Mouse (Mus musculus) cerebellum, adult 11 months (tissue): Measurements from ENCODE around the gene Rnf157.

Experiments used
- DNase-seq: peaks from one replicate; pipeline ENCODE4 v3.0.0; 2022

Rnf157 gene

DNA sequence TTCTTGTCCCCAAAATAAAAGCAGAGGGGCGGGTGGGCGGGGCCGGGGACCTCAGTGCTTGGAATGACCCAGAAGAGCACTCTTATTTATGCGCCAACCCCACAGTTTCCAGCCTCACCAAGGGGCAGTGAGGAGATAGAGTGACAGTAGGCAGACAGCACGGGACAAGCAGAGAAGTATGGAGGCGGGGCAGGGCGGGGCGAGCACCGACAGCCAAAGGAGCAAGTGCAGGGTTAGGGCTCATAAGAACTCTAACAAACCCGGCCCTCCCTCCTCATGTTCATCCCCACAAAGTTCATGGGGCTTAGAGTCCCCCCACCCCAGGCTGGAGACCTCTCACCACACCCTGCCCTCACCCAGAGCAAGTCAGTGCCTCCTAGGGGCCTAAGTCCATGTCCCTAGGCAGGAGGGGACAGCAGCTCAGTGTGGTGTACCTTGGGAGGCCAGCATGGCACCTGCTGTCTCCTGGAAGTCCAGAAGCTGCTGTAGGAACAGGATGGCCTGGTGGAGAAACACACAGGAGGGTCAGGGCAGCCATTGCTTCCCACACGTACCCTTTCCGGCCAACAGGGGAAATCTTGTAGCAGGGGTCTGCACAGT lies 119.2 kb downstream of the Rnf157 start:
- DNase-seq: no peak

DNA sequence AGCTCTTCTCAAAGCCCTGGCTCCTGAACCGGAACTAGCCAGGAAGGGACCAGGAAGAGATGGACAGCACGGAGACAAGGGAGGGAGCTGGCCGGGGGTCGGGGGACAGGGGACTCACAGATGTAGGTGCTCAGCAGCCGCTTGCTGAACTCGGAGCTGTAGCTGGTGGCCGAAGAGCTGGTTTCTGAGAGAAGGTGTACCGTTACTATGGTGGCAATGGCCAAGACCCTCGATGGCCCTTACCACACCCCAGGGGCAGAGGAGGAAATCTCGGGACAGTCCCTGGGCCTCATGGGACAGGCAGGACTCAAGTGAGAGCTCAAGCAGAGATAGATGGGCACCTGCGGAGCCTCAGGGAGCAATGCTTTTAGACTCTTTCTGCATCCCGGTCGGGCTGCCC lies 120.4 kb downstream of the Rnf157 start:
- no peak for DNase-seq

DNA sequence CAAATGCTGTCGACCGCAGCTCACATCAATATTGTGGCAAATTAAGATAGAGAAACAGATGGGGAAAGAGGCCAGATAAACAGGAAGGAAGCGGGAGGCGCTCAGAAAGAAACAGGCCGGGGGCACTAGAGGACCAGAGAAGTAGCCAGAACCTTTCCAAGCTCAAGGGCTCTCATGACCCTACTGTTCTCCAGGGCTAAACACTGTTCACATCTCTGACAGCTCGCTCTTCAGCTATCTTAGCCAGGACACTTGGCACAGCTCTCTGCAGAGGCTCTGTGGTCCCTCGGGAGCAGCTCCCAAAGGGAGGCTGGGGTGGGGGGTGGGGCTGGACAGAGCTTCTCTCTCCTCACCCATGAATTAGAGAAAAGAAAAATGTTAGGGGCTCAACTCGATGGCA lies 122.3 kb downstream of the Rnf157 start:
- no peak for DNase-seq

DNA sequence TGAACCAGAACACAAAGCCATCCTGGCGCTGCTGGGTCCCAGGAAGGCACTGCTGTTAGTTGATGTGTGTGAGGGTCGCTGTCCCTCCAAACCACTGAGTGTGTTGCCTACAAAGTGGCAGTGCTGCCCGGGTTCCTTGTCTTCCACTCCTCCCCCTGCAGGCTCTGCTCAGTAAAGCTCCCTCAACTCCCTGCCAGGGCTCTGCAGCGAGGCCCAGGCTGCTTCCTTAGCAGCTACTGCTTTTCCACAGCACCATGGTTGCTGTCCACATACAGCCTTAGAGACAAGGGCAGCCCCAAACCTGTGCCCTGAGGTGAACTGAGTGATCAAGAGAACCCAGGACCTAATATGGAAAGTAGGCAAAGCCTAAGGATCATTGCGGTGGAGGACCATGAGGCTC lies 125.5 kb downstream of the Rnf157 start:
- no peak for DNase-seq
